Mouse (Mus musculus) neural tube, embryonic 14.5 days (tissue): ENCODE measurements at regions not wholly inside any gene's neighbourhood (a gene's known extent, or its start where the extent isn't known, plus 50 kb on each side); places are given as distances from the start of the nearest gene placed in this dataset.

Source experiments
- ATAC-seq: fragments of 200-750 bp; cut with Nextera tagmentation; 2 replicates; pipeline ENCODE4 v1.8.0; 2017; ENCODE audit warnings: low read depth, mild to moderate bottlenecking, moderate TSS enrichment, moderate library complexity
- H3K27ac ChIP-seq: fragments of 300-500 bp; sonication (generic); 2 replicates; pipeline ENCODE4 v1.5.1; 2014; ENCODE audit warnings: low read depth, mild to moderate bottlenecking, control low read depth, low read length, moderate library complexity, mixed read lengths
- H3K27me3 ChIP-seq: fragments of 300-500 bp; sonication (generic); 2 replicates; pipeline ENCODE4 v1.6.1; 2014; ENCODE audit warnings: low read length; ENCODE audit not compliant: control insufficient read depth, insufficient read depth
- H3K36me3 ChIP-seq: fragments of 300-500 bp; sonication (generic); 2 replicates; pipeline ENCODE4 v1.6.1; 2014; ENCODE audit warnings: low read length, mixed read lengths; ENCODE audit not compliant: control insufficient read depth, insufficient read depth
- H3K4me1 ChIP-seq: fragments of 300-500 bp; sonication (generic); 2 replicates; pipeline ENCODE4 v1.6.1; 2014; ENCODE audit warnings: low read length; ENCODE audit not compliant: control insufficient read depth, insufficient read depth
- H3K4me2 ChIP-seq: fragments of 300-500 bp; sonication (generic); 2 replicates; pipeline ENCODE4 v1.6.1; 2014; ENCODE audit warnings: mild to moderate bottlenecking, low read depth, low read length, control low read depth
- H3K4me3 ChIP-seq: fragments of 300-500 bp; sonication (generic); 2 replicates; pipeline ENCODE4 v1.5.1; 2014; ENCODE audit warnings: low read depth, low read length, control low read depth, mixed read lengths
- H3K9ac ChIP-seq: fragments of 300-500 bp; sonication (generic); replicated peaks from 2 replicates; pipeline ENCODE4 v1.6.1; 2014; ENCODE audit warnings: low read depth, mild to moderate bottlenecking, control low read depth, low read length, mixed read lengths
- H3K9me3 ChIP-seq: fragments of 300-500 bp; sonication (generic); 2 replicates; pipeline ENCODE4 v1.6.1; 2016; ENCODE audit warnings: low read length; ENCODE audit not compliant: control insufficient read depth
- WGBS: fragments of 180-500 bp; shearing (Covaris S2); extraction: QIAGEN DNeasy Blood & Tissue Kit; methylation state at CpG from one replicate; pipeline ENCODE4 v1.1.7; 2014; 5-methylcytosine and 5-hydroxymethylcytosine counted together

DNA sequence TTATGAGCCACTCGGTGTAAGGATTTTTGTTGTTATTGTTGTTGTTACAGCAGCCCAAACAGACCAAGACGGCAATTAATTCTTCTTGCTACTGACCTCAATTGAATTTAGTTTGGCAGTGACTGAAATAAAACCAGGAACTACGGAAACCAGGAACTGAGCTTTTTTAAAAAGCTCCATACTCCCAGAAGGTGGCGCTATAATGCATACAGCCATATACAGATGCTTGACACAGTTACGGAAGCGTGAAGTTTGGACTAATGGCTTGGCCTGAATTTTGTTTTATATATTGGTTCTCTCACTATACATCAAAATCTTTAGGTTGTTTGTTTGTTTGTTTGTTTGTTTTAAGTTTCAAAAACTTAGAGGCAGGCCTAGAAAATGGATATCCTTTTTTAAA lies 98.5 kb upstream of the Adamts3 start:
- 58% methylated on average over 6 of the region's 6 CpGs for WGBS

DNA sequence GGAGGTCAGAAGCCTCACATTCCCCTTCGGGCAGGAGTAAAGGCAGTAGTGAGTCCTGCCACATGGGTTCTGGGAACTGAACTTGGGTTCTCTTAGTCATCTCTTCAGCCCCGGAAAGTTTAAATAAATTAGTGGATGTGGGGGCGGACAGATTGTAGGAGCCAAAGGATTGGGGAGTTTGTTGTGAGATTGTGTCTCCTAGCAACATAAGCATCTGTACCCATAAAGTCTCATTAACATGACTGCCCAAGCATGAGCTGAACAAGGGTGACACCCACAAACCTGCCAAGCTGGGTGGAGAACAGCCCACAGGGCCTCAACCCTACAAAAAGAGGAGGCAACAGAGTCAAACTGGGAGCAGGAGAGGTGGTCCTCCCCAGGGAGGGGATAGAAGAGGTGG lies 97.1 kb upstream of the Adamts3 start:
- H3K4me3 ChIP-seq, result no peak overlapping the region
- no peak overlapping the region for H3K9ac ChIP-seq
- H3K4me1 ChIP-seq, result no peaks in the 10 kb centered on the region
- ATAC-seq, result no peak
- no peaks in the 10 kb centered on the region for H3K9me3 ChIP-seq
- 88% methylated on average over 3 of the region's 3 CpGs for WGBS
- no peaks in the 10 kb centered on the region for H3K27me3 ChIP-seq
- no peaks in the 10 kb centered on the region for H3K36me3 ChIP-seq
- H3K27ac ChIP-seq, result no peak overlapping the region
- H3K4me2 ChIP-seq, result no peak overlapping the region

More for the DNA sequence above, 98.5 kb upstream of the Adamts3 start:
- Histone ChIP-seq H3K27ac (no peak overlapping the region), H3K4me3 (no peak overlapping the region), H3K36me3 (no peaks in the 10 kb centered on the region), H3K4me1 (no peaks in the 10 kb centered on the region), H3K9me3 (no peaks in the 10 kb centered on the region), H3K27me3 (no peaks in the 10 kb centered on the region), H3K9ac (no peak overlapping the region), H3K4me2 (no peak overlapping the region)
- no peak for ATAC-seq

DNA sequence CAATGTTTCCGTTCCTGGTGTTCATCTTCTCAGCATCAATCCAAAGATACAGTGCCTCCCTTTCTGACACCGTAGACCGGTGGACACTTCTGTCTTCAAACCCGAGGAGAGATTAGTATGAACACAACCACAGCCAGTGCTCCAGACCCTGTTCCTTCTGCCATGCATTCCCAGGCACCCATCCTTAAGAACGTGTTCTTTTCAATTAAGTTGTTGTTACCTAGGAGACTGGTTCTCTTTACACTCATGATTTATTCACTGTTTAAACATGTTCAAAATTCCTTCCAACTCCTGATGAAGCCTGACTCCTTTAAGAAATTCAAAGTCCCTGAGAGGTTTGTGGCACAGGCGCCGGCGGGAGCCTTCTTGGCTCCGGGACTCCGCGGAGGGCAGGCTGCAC lies 69.5 kb upstream of the Adamts3 start:
- Histone ChIP-seq H3K4me1 (no peaks in the 10 kb centered on the region), H3K27me3 (no peaks in the 10 kb centered on the region), H3K4me3 (no peak overlapping the region), H3K27ac (no peak overlapping the region), H3K4me2 (no peak overlapping the region), H3K9me3 (no peaks in the 10 kb centered on the region), H3K36me3 (no peaks in the 10 kb centered on the region), H3K9ac (no peak overlapping the region)
- 81% methylated on average over 11 of the region's 11 CpGs for WGBS
- no peak for ATAC-seq

DNA sequence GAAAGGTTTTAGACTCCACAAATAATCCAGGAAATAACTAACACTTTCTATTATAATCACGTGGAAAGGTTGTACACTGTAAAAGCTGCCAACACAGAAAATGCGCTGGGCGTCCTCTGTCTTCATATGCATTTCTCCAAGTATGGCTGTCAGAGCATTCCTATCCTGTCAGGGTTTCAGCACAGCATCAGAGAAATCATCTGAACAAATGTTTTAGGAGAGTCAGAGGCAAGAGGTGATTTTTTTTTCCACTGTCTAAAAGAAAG lies 62.5 kb upstream of the Adamts3 start:
- Histone ChIP-seq H3K9ac (no peak overlapping the region), H3K4me1 (no peaks in the 10 kb centered on the region), H3K36me3 (no peaks in the 10 kb centered on the region), H3K4me2 (no peak overlapping the region), H3K27me3 (no peaks in the 10 kb centered on the region), H3K9me3 (no peaks in the 10 kb centered on the region), H3K4me3 (no peak overlapping the region), H3K27ac (no peak overlapping the region)
- WGBS, result 95% methylated on average over 3 of the region's 3 CpGs
- no peak for ATAC-seq

DNA sequence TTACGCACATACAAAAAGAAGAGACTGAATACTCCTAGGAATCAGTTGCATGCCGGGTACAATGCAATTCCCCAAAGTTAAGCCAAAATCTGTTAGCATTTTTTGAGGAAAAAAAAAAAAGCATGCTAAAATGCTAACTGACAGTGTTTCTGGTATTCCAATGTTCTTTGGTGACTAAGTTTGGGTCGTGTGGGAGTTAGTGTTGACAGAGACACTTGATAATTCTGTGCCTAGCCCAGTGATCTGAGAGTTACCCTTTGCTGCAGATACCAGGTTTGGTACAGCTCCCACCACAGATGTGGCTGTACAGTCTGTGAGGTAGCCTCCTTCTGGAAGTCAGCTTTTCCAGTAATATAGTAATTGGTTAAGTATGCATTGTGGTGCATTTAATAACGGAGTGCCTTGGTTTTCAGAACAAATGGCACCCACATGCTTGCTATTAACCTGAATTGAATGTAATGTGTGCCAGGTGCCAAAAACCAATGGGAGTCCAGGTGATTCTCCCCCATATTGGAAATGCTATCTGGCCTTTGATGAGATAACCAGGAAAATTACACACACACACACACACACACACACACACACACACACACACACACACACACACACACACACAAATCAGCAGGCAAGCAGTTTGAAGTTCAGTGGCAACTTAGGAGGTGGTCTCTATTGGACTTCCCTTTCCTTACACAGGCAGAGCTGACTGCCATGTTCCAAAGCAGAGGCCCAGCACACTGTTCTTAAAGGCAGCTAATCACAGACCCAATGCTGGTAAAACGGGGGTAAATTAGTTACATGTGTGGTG lies 61.9 kb upstream of the Adamts3 start:
- Histone ChIP-seq H3K9ac (no peak overlapping the region), H3K27me3 (no peaks in the 10 kb centered on the region), H3K4me2 (no peak overlapping the region), H3K36me3 (no peaks in the 10 kb centered on the region), H3K4me1 (no peaks in the 10 kb centered on the region), H3K4me3 (no peak overlapping the region), H3K9me3 (no peaks in the 10 kb centered on the region), H3K27ac (no peak overlapping the region)
- WGBS, result 81% methylated on average over 5 of the region's 5 CpGs
- ATAC-seq, result no peak

DNA sequence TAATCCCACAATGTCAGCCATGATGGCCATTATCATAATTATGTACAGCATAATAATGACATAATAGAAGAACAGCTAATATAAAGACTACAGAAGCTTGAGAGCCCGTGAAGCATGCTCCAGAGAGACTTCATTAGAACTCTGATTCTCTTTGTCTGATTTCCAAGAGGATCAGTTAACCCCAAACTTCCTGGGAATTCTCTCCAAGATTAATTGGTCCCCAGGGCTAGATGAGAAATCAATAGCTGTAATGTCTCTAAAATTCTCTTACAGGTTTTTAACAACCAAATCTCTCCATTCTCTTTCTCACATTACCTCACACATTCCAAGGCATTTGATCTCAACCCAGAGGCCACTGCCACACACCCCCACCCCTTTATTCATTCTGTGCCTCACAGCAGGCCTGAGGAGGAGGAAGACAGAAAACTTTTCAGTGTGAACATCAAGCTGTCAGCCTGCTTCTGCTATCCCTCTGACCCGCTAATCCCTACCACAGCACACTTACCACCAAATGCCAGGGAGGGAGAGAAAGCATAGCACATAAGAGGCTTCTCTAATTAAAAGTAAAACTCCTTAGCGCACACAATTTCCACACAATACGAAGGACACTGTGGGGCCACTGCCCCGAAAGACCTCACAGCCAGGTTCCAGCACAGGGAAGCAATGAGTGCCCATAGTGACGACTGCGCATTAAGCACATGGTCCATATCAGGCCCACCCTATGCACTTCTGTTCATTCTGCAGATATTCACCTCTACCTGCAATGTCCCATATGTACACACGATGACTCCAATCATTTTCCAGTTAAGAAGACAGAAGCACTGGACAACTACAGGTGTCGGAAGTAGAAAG lies 60.4 kb upstream of the Adamts3 start:
- Histone ChIP-seq H3K27me3 (no peaks in the 10 kb centered on the region), H3K4me2 (no peak overlapping the region), H3K9ac (no peak overlapping the region), H3K9me3 (no peaks in the 10 kb centered on the region), H3K4me1 (no peaks in the 10 kb centered on the region), H3K4me3 (no peak overlapping the region), H3K27ac (no peak overlapping the region), H3K36me3 (no peaks in the 10 kb centered on the region)
- no peak; the same call in 1 of the 2 replicates for ATAC-seq
- WGBS, result 64% methylated on average over 9 of the region's 9 CpGs

DNA sequence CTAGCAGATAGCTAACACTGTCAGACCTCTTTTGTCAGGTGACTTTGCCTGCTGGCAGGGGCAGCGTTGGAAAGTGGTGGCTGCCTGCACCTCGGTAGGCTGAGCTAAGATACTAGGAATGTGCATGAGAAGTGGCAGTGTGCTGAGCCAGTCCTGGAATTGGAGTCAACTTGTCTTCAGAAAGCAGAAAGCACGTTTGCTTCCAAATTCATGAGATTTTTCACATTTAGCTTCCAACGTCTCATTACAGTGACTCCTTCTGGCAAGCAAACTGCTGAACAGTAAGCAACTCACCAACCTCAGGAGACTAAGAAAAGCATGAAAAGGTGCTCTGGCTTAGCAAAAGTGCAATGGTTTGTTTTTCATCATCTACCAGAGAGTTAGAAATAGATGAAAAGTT lies 59.1 kb upstream of the Adamts3 start:
- Histone ChIP-seq H3K4me2 (no peak overlapping the region), H3K4me1 (no peaks in the 10 kb centered on the region), H3K9ac (no peak overlapping the region), H3K9me3 (no peaks in the 10 kb centered on the region), H3K27me3 (no peaks in the 10 kb centered on the region), H3K36me3 (no peaks in the 10 kb centered on the region), H3K27ac (no peak overlapping the region), H3K4me3 (no peak overlapping the region)
- WGBS, result 71% methylated on average over 4 of the region's 4 CpGs
- no peak for ATAC-seq

DNA sequence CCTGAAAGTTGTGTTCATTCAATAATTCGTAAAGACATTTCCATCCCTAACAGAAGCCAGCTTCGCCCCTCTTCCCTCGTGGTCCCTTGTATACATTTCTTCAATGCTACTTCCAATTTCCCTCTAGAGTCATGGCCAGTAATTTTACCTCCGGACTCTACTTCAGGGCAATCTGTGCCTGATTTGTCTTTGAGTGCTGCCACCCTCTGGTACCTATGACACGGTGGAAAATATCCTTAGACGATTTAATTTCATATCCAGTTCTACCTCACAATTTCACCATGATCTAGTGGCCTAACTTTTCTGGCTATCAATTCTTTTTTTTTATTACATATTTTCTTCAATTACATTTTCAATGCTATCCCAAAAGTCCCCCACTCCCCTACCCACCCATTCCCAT lies 49.9 kb upstream of the Adamts3 start:
- no peak overlapping the region for H3K4me3 ChIP-seq
- no peak overlapping the region for H3K9ac ChIP-seq
- no peaks in the 10 kb centered on the region for H3K9me3 ChIP-seq
- no peaks in the 10 kb centered on the region for H3K4me1 ChIP-seq
- H3K36me3 ChIP-seq, result no peaks in the 10 kb centered on the region
- no peak for ATAC-seq
- no peaks in the 10 kb centered on the region for H3K27me3 ChIP-seq
- WGBS, result 88% methylated on average over 6 of the region's 6 CpGs
- no peak overlapping the region for H3K4me2 ChIP-seq
- no peak overlapping the region for H3K27ac ChIP-seq
